Mouse (Mus musculus): ENCODE results near the gene Unc13d.
A peak's percentile ranks its signal among the peaks of the same experiment; 100 is the strongest.

Unc13d gene

GRCm38 (mm10) chr11:116075539-116076265 is 2.1 kb downstream of the Unc13d start:
- DNase-seq: no peak

- DNase-seq: no peak
Measured at GRCm38 (mm10) chr11:116074436-116074991, 3.2 kb downstream of the Unc13d start.

- no peak for DNase-seq
Measured at GRCm38 (mm10) chr11:116072608-116073007, 5.2 kb downstream of the Unc13d start.

GRCm38 (mm10) chr11:116071510-116071909 is 6.3 kb downstream of the Unc13d start:
- no peak for DNase-seq

- DNase-seq: no peak
Measured at GRCm38 (mm10) chr11:116065345-116065744, 12.4 kb downstream of the Unc13d start.

GRCm38 (mm10) chr11:116064187-116064867 is 13.4 kb downstream of the Unc13d start:
- no peak for DNase-seq

- no peak for DNase-seq
Measured at GRCm38 (mm10) chr11:116063562-116063961, 14.2 kb downstream of the Unc13d start.

- DNase-seq: no peak
Measured at GRCm38 (mm10) chr11:116062521-116062920, 15.2 kb downstream of the Unc13d start.

- DNase-seq: peak; percentile 81
Measured at GRCm38 (mm10) chr11:116061641-116062415, 15.9 kb downstream of the Unc13d start.

GRCm38 (mm10) chr11:116060596-116060995 is 17.2 kb downstream of the Unc13d start:
- DNase-seq: no peak

- no peak for DNase-seq
Measured at GRCm38 (mm10) chr11:116059691-116060025, 18.1 kb downstream of the Unc13d start.

GRCm38 (mm10) chr11:116058868-116059690 is 18.7 kb downstream of the Unc13d start:
- DNase-seq: no peak

GRCm38 (mm10) chr11:116058022-116058614 is 19.6 kb downstream of the Unc13d start:
- peak; percentile 63 for DNase-seq

GRCm38 (mm10) chr11:116057237-116057881 is 20.4 kb downstream of the Unc13d start:
- DNase-seq: no peak

- no peak for DNase-seq
Measured at GRCm38 (mm10) chr11:116055873-116056272, 21.9 kb downstream of the Unc13d start.

GRCm38 (mm10) chr11:116053510-116054229 is 24.1 kb downstream of the Unc13d start:
- DNase-seq: no peak

- DNase-seq: no peak
Measured at GRCm38 (mm10) chr11:116050196-116050595, 27.6 kb downstream of the Unc13d start.

- no peak for DNase-seq
Measured at GRCm38 (mm10) chr11:116049610-116050009, 28.2 kb downstream of the Unc13d start.

GRCm38 (mm10) chr11:116045173-116045572 is 32.6 kb downstream of the Unc13d start:
- no peak for DNase-seq

- DNase-seq: no peak
Measured at GRCm38 (mm10) chr11:116043286-116043685, 34.5 kb downstream of the Unc13d start.
